Mouse (Mus musculus): ENCODE data around the gene C2cd5. TPM values are rescaled to one million over a fixed set of nuclear protein-coding genes. Genes with fewer than 3 reads are reported as not detected.

The C2cd5 gene
- total RNA-seq, 2 experiments from 2014 or later: 14.7 to 16.2 TPM

GRCm38 (mm10) chr6:143116779-143117178 is 16.8 kb upstream of the C2cd5 start:
- no peak for DNase-seq (ENCODE audit: low spot score in 2 of 2)

- no peak for DNase-seq (ENCODE audit: low spot score in 2 of 2)
Observed at GRCm38 (mm10) chr6:143115505-143115904, 15.6 kb upstream of the C2cd5 start.

- peak in 1 of 2 experiments; percentile 41 for DNase-seq (ENCODE audit: low spot score in 2 of 2)
Observed at GRCm38 (mm10) chr6:143115011-143115445, 15.1 kb upstream of the C2cd5 start.

- peak in 1 of 2 experiments; percentile 34 for DNase-seq (ENCODE audit: low spot score in 2 of 2)
Observed at GRCm38 (mm10) chr6:143114556-143114955, 14.6 kb upstream of the C2cd5 start.

- no peak for DNase-seq (ENCODE audit: low spot score in 2 of 2)
Observed at GRCm38 (mm10) chr6:143110371-143110770, 10.4 kb upstream of the C2cd5 start.

- no peak for DNase-seq (ENCODE audit: low spot score in 2 of 2)
Observed at GRCm38 (mm10) chr6:143109622-143110218, 9.8 kb upstream of the C2cd5 start.

GRCm38 (mm10) chr6:143108031-143108430 is 8.1 kb upstream of the C2cd5 start:
- no peak for DNase-seq (ENCODE audit: low spot score in 2 of 2)

GRCm38 (mm10) chr6:143107611-143108010 is 7.7 kb upstream of the C2cd5 start:
- DNase-seq (ENCODE audit: low spot score in 2 of 2): no peak

GRCm38 (mm10) chr6:143105766-143106165 is 5.8 kb upstream of the C2cd5 start:
- no peak for DNase-seq (ENCODE audit: low spot score in 2 of 2)

- no peak for DNase-seq (ENCODE audit: low spot score in 2 of 2)
Observed at GRCm38 (mm10) chr6:143103981-143104680, 4.2 kb upstream of the C2cd5 start.

GRCm38 (mm10) chr6:143100478-143101115 is 656 bp upstream of the C2cd5 start:
- no peak for DNase-seq (ENCODE audit: low spot score in 2 of 2)

- peak; percentile 56 to 60 for DNase-seq (ENCODE audit: low spot score in 2 of 2)
Observed at GRCm38 (mm10) chr6:143099281-143099680, 660 bp downstream of the C2cd5 start.

GRCm38 (mm10) chr6:143095126-143095525 is 4.8 kb downstream of the C2cd5 start:
- no peak for DNase-seq (ENCODE audit: low spot score in 2 of 2)

GRCm38 (mm10) chr6:143092856-143093255 is 7.1 kb downstream of the C2cd5 start:
- no peak for DNase-seq (ENCODE audit: low spot score in 2 of 2)

- DNase-seq (ENCODE audit: low spot score in 2 of 2): no peak
Observed at GRCm38 (mm10) chr6:143091076-143091475, 8.9 kb downstream of the C2cd5 start.

GRCm38 (mm10) chr6:143087332-143087731 is 12.6 kb downstream of the C2cd5 start:
- DNase-seq (ENCODE audit: low spot score in 2 of 2): no peak

- no peak for DNase-seq (ENCODE audit: low spot score in 2 of 2)
Observed at GRCm38 (mm10) chr6:143085898-143086297, 14.0 kb downstream of the C2cd5 start.

GRCm38 (mm10) chr6:143084314-143085025 is 15.5 kb downstream of the C2cd5 start:
- no peak for DNase-seq (ENCODE audit: low spot score in 2 of 2)

GRCm38 (mm10) chr6:143081479-143082106 is 18.3 kb downstream of the C2cd5 start:
- no peak for DNase-seq (ENCODE audit: low spot score in 2 of 2)

- no peak for DNase-seq (ENCODE audit: low spot score in 2 of 2)
Observed at GRCm38 (mm10) chr6:143080774-143081173, 19.2 kb downstream of the C2cd5 start.

GRCm38 (mm10) chr6:143079126-143079525 is 20.8 kb downstream of the C2cd5 start:
- DNase-seq (ENCODE audit: low spot score in 2 of 2): no peak
